Mouse (Mus musculus): ENCODE measurements around the gene Tln1. TPM values are rescaled to one million over a fixed set of nuclear protein-coding genes. Genes with fewer than 3 reads are reported as not detected.
A peak's percentile ranks its signal among the peaks of the same experiment; 100 is the strongest.

The Tln1 gene
- total and polyA plus RNA-seq, 3 experiments = 22.3 to 59.3 (median 50.1) TPM

- peaks cover 36% of the 10 kb centered on the region for H3K79me2 ChIP-seq (replicated peaks; ENCODE audit: control insufficient read depth, extremely low read depth, insufficient read depth, poor library complexity, severe bottlenecking)
- DNase-seq (ENCODE audit: extremely low read depth) = no peak
- H3K4me1 ChIP-seq (ENCODE audit: control insufficient read depth in 1 of 2, insufficient read depth in 2 of 2) = peaks cover 12 to 39% of the 10 kb centered on the region in 2 experiments
These were observed 494 bp upstream of the Tln1 start for GRCm38 (mm10) chr4:43562769-43563600.

GRCm38 (mm10) chr4:43561436-43561996 lies 975 bp downstream of the Tln1 start:
- Histone ChIP-seq H3K4me1 (ENCODE audit: control insufficient read depth in 1 of 2, insufficient read depth in 2 of 2) (peaks cover 21 to 53% of the 10 kb centered on the region in 2 experiments), H3K4me3 (replicated peaks in 1 of 3; ENCODE audit: low read depth in 2 of 3, low read length in 2 of 3, poor library complexity in 1 of 3) (peak overlapping the region; percentile 85 to 90 (median 89)), H3K4me2 (ENCODE audit: insufficient read depth, low read depth, poor library complexity, severe bottlenecking) (peak overlapping the region; percentile 92), H3K9ac (ENCODE audit: insufficient read depth, low read depth) (peak overlapping the region; percentile 94), H3K36me3 (replicated peaks in 1 of 2; ENCODE audit: control insufficient read depth in 1 of 2, insufficient read depth in 1 of 2, low read length in 1 of 2) (peaks cover 19 to 46% of the 10 kb centered on the region in 2 experiments), H3K27ac (ENCODE audit: insufficient read depth, low read depth) (peak overlapping the region; percentile 86), H3K27me3 (replicated peaks) (no peaks in the 10 kb centered on the region), H3K79me2 (replicated peaks; ENCODE audit: control insufficient read depth, extremely low read depth, insufficient read depth, poor library complexity, severe bottlenecking) (peaks cover 46% of the 10 kb centered on the region), H3K9me3 (replicated peaks; ENCODE audit: low read length) (no peaks in the 10 kb centered on the region)
- TF ChIP-seq RCOR1 (conservative IDR thresholded peaks at IDR 0.05; ENCODE audit: low read depth, low read length) (no peak), POLR2A (IDR thresholded peaks at IDR 0.05; ENCODE audit: low read depth, low read length) (no peak), HCFC1 (IDR thresholded peaks at IDR 0.05; ENCODE audit: low read depth, low read length) (no peak), SIN3A (IDR thresholded peaks at IDR 0.05; ENCODE audit: low read length) (no peak), UBTF (IDR thresholded peaks at IDR 0.05; ENCODE audit: low read depth, low read length) (no peak), CTCF (conservative IDR thresholded peaks at IDR 0.05 in 1 of 2, IDR thresholded peaks at IDR 0.05 in 1 of 2; ENCODE audit: low read depth in 2 of 2, low read length in 2 of 2) (no peak), CHD1 (IDR thresholded peaks at IDR 0.05; ENCODE audit: low read depth, low read length) (no peak), ELF1 (IDR thresholded peaks at IDR 0.05; ENCODE audit: low read depth, low read length) (no peak), MXI1 (IDR thresholded peaks at IDR 0.05; ENCODE audit: low read depth, low read length) (no peak), EP300 (IDR thresholded peaks at IDR 0.05; ENCODE audit: low read length) (no peak), MAX (IDR thresholded peaks at IDR 0.05; ENCODE audit: low read length) (no peak), USF1 (IDR thresholded peaks at IDR 0.05; ENCODE audit: low read depth, low read length) (no peak), ZC3H11A (IDR thresholded peaks at IDR 0.05; ENCODE audit: low read depth, low read length) (no peak), GABPA (IDR thresholded peaks at IDR 0.05; ENCODE audit: insufficient replicate concordance, low read depth, low read length) (no peak), NELFE (IDR thresholded peaks at IDR 0.05; ENCODE audit: low read depth, low read length) (no peak), ZKSCAN1 (IDR thresholded peaks at IDR 0.05; ENCODE audit: borderline replicate concordance, low read depth, low read length) (no peak), CHD2 (IDR thresholded peaks at IDR 0.05; ENCODE audit: low read length) (no peak), MAFK (IDR thresholded peaks at IDR 0.05; ENCODE audit: insufficient replicate concordance, low read length) (no peak), RAD21 (IDR thresholded peaks at IDR 0.05; ENCODE audit: low read depth, low read length) (no peak), POLR2AphosphoS2 (IDR thresholded peaks at IDR 0.05; ENCODE audit: low read depth, low read length) (no peak)
- DNase-seq (ENCODE audit: extremely low read depth) = no peak
- in situ Hi-C loops (cut with MboI; ENCODE audit: low pct_ligation_motif_present, low pct_unique_long_range_greater_than_20kb, low sequenced_read_pairs) (loop anchor here (25.0 kb wide), 1 partner anchor 549 kb away; the partner anchor contains the start of genes Fancg and Vcp), dilution Hi-C loops (cut with MboI; ENCODE audit: extremely low pct_ligation_motif_present, extremely low pct_unique_long_range_greater_than_20kb, low sequenced_read_pairs) (no loop called here)

More at GRCm38 (mm10) chr4:43562769-43563600, 494 bp upstream of the Tln1 start:
- peak overlapping the region; percentile 94 for H3K9ac ChIP-seq (ENCODE audit: insufficient read depth, low read depth)
- H3K27ac ChIP-seq (ENCODE audit: insufficient read depth, low read depth) = peak overlapping the region; percentile 86
- H3K4me3 ChIP-seq (replicated peaks in 1 of 3; ENCODE audit: low read depth in 2 of 3, low read length in 2 of 3, poor library complexity in 1 of 3) = peak overlapping the region; percentile 85 to 90 (median 89)
- H3K36me3 ChIP-seq (replicated peaks in 1 of 2; ENCODE audit: control insufficient read depth in 1 of 2, insufficient read depth in 1 of 2, low read length in 1 of 2) = peaks cover 29 to 47% of the 10 kb centered on the region in 2 experiments
- peak overlapping the region; percentile 81 for H3K4me2 ChIP-seq (ENCODE audit: insufficient read depth, low read depth, poor library complexity, severe bottlenecking)
- TF ChIP-seq MXI1 (IDR thresholded peaks at IDR 0.05; ENCODE audit: low read depth, low read length) (0 out of 2 replicates have a peak, but pooled peaks have one; percentile 18), ZC3H11A (IDR thresholded peaks at IDR 0.05; ENCODE audit: low read depth, low read length) (no peak), RAD21 (IDR thresholded peaks at IDR 0.05; ENCODE audit: low read depth, low read length) (no peak), JUN (IDR thresholded peaks at IDR 0.05; ENCODE audit: insufficient read depth, low read depth, low read length) (no peak), BHLHE40 (IDR thresholded peaks at IDR 0.05; ENCODE audit: low read depth, low read length) (peak; percentile 40; the same call in 1 of the 2 replicates), MAX (IDR thresholded peaks at IDR 0.05; ENCODE audit: low read length) (peak; percentile 40; the same call in 1 of the 2 replicates), NRF1 (IDR thresholded peaks at IDR 0.05; ENCODE audit: low read depth, low read length) (no peak)
- no peaks in the 10 kb centered on the region for H3K27me3 ChIP-seq (replicated peaks)
- dilution Hi-C loops (cut with MboI; ENCODE audit: extremely low pct_ligation_motif_present, extremely low pct_unique_long_range_greater_than_20kb, low sequenced_read_pairs) (no loop called here), in situ Hi-C loops (cut with MboI; ENCODE audit: low pct_ligation_motif_present, low pct_unique_long_range_greater_than_20kb, low sequenced_read_pairs) (loop anchor here (25.0 kb wide), 1 partner anchor 551 kb away; the partner anchor contains the start of genes Fancg and Vcp)
- no peaks in the 10 kb centered on the region for H3K9me3 ChIP-seq (replicated peaks; ENCODE audit: low read length)
